Mouse (Mus musculus) ES-Bruce4 (cell line): ENCODE results near the gene Il20ra. TPM values are rescaled to one million over a fixed set of nuclear protein-coding genes. Genes with fewer than 3 reads are reported as not detected.
"Not testable (repeated sequence)": the region's sequence is repeated elsewhere in the genome, so short reads cannot be mapped to it uniquely, and the experiment has no call there.

Experiments
- H3K27ac ChIP-seq: 2 replicates; pipeline ENCODE4 v1.5.1; 2012; ENCODE audit warnings: low read length, inconsistent platforms; ENCODE audit not compliant: insufficient read depth
- H3K27me3 ChIP-seq: 2 replicates; pipeline ENCODE4 v1.6.1; 2012; ENCODE audit warnings: mild to moderate bottlenecking, low read length, inconsistent platforms; ENCODE audit not compliant: control insufficient read depth, poor library complexity, insufficient read depth, severe bottlenecking
- H3K36me3 ChIP-seq: 2 replicates; pipeline ENCODE4 v1.6.1; 2012; ENCODE audit warnings: inconsistent platforms, mild to moderate bottlenecking, low read length, moderate library complexity; ENCODE audit not compliant: control insufficient read depth, poor library complexity, insufficient read depth, severe bottlenecking
- H3K4me1 ChIP-seq: one replicate; pipeline ENCODE4 v1.8.1; 2011; ENCODE audit warnings: low read length; ENCODE audit not compliant: control insufficient read depth, insufficient read depth
- H3K4me3 ChIP-seq: 2 replicates; pipeline ENCODE4 v1.5.1; 2011; ENCODE audit warnings: low read depth, mild to moderate bottlenecking, low read length
- H3K9ac ChIP-seq: 2 replicates; pipeline ENCODE4 v1.6.1; 2012; ENCODE audit warnings: low read depth, mild to moderate bottlenecking, inconsistent platforms; ENCODE audit not compliant: poor library complexity, severe bottlenecking
- H3K9me3 ChIP-seq: replicated peaks from 2 replicates; pipeline ENCODE4 v1.6.1; 2012; ENCODE audit warnings: mild to moderate bottlenecking, low read length, inconsistent platforms; ENCODE audit not compliant: control insufficient read depth, poor library complexity, insufficient read depth, severe bottlenecking
- CTCF ChIP-seq: IDR thresholded peaks from one replicate; pipeline ENCODE4 v1.8.1; 2011; ENCODE audit warnings: low read depth, low read length
- EP300 ChIP-seq: IDR thresholded peaks from 2 replicates; pipeline ENCODE4 v1.6.1; 2011; ENCODE audit warnings: low read depth, low read length; ENCODE audit not compliant: insufficient read depth
- POLR2A ChIP-seq: IDR thresholded peaks from one replicate; pipeline ENCODE4 v1.8.1; 2011; ENCODE audit warnings: low read length; ENCODE audit not compliant: insufficient read depth
- polyA plus RNA-seq: library from polyadenylated mRNA; stranded (reverse); fragments of >200 nt; gene quantifications from 2 replicates; pipeline ENCODE4 v1.2.4, GENCODE M21; 2011; ENCODE audit warnings: low read depth; ENCODE audit not compliant: missing spikeins, insufficient read depth, insufficient read length

The Il20ra gene
- polyA plus RNA-seq, 1 experiment: not detected

GRCm38 (mm10) chr10:19724158-19724832 is 11.9 kb downstream of the Il20ra start:
- no peaks in the 10 kb centered on the region for H3K9me3 ChIP-seq
- H3K27ac ChIP-seq: no peak overlapping the region
- no peaks in the 10 kb centered on the region; the same call in 1 of the 2 replicates for H3K27me3 ChIP-seq
- TF ChIP-seq EP300: no peak
- no peak for TF ChIP-seq POLR2A
- TF ChIP-seq CTCF: no peak
- no peak overlapping the region for H3K4me3 ChIP-seq
- H3K4me1 ChIP-seq: no peaks in the 10 kb centered on the region
- H3K9ac ChIP-seq: no peak overlapping the region
- H3K36me3 ChIP-seq: no peaks in the 10 kb centered on the region

- H3K4me1 ChIP-seq, H3K4me3 ChIP-seq, H3K9me3 ChIP-seq, H3K27ac ChIP-seq, H3K9ac ChIP-seq, H3K27me3 ChIP-seq, H3K36me3 ChIP-seq: not testable (repeated sequence)
These were observed 26.1 kb downstream of the Il20ra start for GRCm38 (mm10) chr10:19738442-19738841.

DNA sequence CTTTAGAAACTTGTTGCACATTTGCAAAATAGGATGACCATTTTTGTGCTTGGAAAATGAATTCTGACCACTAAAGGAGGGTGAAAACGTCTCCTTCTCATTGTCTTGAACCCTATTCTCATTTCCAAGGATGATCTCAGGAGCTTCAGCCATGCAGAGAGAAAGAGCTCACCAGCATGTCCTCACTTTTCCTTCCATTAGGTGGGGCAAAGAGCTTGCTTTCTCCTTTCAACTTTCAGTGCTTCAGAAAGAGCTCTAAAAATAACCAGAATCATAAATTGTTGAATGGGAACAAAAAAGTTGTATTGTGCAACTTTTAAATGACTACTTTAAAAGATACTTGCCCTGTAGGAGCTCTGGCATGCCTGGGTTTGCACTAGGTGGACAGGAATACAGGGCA is 33.3 kb downstream of the Il20ra start:
- TF ChIP-seq CTCF (no peak), EP300 (no peak), POLR2A (no peak)
- Histone ChIP-seq H3K4me1 (no peaks in the 10 kb centered on the region), H3K27ac (no peak overlapping the region)

GRCm38 (mm10) chr10:19746156-19746555 is 33.8 kb downstream of the Il20ra start:
- H3K36me3 ChIP-seq: no peaks in the 10 kb centered on the region
- H3K9ac ChIP-seq: no peak overlapping the region
- no peaks in the 10 kb centered on the region for H3K27me3 ChIP-seq
- TF ChIP-seq CTCF: no peak
- TF ChIP-seq EP300: no peak
- TF ChIP-seq POLR2A: no peak
- H3K27ac ChIP-seq: no peak overlapping the region
- H3K4me3 ChIP-seq: no peak overlapping the region
- H3K4me1 ChIP-seq: no peaks in the 10 kb centered on the region
- no peaks in the 10 kb centered on the region for H3K9me3 ChIP-seq

More for the DNA sequence above, 33.3 kb downstream of the Il20ra start:
- H3K9ac ChIP-seq: no peak overlapping the region
- H3K4me3 ChIP-seq: no peak overlapping the region
- no peaks in the 10 kb centered on the region for H3K9me3 ChIP-seq
- H3K27me3 ChIP-seq: no peaks in the 10 kb centered on the region
- H3K36me3 ChIP-seq: no peaks in the 10 kb centered on the region

- no peak overlapping the region for H3K9ac ChIP-seq
- TF ChIP-seq CTCF (no peak), EP300 (no peak), POLR2A (no peak)
These were observed 35.3 kb downstream of the Il20ra start for GRCm38 (mm10) chr10:19747661-19748060.

DNA sequence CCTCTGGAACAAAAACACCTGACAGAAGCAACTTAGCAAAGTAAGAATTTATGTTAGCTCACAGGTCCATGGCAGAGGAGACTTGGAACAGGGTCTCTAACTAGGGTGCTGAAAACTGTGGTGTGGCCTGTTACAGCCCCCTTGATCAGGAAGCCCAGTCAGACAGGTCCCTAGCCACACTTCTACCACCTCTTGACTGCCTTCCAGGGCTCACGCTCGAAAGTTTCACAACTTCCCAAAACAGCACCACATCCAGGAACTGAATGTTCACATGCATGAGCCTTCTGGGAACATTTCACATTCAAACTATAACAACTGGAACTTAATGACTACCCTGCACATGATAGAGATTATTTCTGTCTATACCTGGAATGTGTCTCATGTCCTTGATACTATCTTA is 53.1 kb downstream of the Il20ra start:
- no peaks in the 10 kb centered on the region for H3K4me1 ChIP-seq
- H3K4me3 ChIP-seq: no peak overlapping the region
- H3K27ac ChIP-seq: no peak overlapping the region
- no peaks in the 10 kb centered on the region; the same call in 1 of the 2 replicates for H3K27me3 ChIP-seq
- no peaks in the 10 kb centered on the region for H3K36me3 ChIP-seq
- no peak for TF ChIP-seq CTCF
- no peak overlapping the region for H3K9ac ChIP-seq
- no peaks in the 10 kb centered on the region for H3K9me3 ChIP-seq

More at GRCm38 (mm10) chr10:19747661-19748060, 35.3 kb downstream of the Il20ra start:
- Histone ChIP-seq H3K36me3 (no peaks in the 10 kb centered on the region), H3K27me3 (no peaks in the 10 kb centered on the region), H3K4me1 (no peaks in the 10 kb centered on the region), H3K4me3 (no peak overlapping the region), H3K9me3 (no peaks in the 10 kb centered on the region), H3K27ac (no peak overlapping the region)
